Mouse (Mus musculus): ENCODE measurements around the gene Tmem45b.

Tmem45b gene

DNA sequence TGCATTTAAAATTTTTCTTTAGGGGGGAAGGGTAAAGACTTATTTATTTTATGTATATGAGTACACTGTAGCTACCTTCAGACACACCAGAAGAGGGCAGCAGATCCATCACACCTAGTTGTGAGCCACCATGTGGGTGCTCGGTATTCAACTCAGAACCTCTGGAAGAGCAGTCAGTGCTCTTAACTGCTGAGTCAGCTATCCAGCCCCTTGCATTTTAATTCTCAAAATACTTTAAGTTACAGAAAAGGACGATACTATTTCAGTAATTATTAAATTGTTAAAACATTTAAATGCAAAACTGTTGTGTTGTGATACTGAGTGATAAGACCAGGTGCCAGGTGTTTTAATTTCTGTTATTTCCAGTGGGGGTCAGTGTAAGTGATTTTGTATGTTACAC, 60.0 kb downstream of the Tmem45b start:
- no peak for DNase-seq (ENCODE audit: low spot score)

DNA sequence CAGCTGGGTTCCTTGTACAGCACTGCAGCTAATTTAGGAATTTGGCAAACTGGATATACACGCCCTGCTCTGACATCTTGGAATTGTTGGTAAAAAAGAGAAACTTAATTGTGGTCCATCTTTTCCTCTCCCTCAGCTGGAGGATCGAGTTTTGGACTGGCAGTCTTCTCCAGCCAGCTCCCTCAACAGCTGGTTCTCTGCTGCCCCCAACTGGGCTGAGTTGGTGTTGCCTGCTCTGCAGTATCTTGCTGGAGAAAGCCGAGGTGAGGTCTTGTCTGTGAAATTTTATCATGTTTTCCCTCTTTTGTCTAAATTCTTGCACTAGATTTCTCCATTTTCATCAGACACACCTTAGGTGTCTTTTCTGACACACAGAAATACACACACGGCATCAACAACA, 63.8 kb downstream of the Tmem45b start:
- DNase-seq (ENCODE audit: low spot score) = peak; percentile 78

DNA sequence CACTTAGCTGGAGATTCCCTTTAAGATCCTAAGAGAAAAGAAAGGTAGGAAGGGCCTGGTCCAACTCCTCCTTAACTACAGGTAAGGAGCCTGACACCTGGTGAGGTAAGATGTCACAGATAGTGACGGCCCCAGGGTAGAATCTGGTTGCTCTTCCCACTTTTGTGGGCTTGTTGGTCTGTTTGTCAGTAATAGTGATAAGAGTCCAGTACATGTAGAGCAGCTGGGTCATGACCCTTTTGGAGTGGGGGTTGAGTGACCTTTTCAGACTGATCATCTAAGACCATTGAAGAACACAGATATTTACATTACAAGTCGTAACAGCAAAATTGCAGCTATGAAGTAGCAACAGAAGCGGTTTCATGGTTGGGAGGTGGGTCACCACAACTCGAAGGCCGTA, 77.1 kb downstream of the Tmem45b start:
- no peak for DNase-seq (ENCODE audit: low spot score)

DNA sequence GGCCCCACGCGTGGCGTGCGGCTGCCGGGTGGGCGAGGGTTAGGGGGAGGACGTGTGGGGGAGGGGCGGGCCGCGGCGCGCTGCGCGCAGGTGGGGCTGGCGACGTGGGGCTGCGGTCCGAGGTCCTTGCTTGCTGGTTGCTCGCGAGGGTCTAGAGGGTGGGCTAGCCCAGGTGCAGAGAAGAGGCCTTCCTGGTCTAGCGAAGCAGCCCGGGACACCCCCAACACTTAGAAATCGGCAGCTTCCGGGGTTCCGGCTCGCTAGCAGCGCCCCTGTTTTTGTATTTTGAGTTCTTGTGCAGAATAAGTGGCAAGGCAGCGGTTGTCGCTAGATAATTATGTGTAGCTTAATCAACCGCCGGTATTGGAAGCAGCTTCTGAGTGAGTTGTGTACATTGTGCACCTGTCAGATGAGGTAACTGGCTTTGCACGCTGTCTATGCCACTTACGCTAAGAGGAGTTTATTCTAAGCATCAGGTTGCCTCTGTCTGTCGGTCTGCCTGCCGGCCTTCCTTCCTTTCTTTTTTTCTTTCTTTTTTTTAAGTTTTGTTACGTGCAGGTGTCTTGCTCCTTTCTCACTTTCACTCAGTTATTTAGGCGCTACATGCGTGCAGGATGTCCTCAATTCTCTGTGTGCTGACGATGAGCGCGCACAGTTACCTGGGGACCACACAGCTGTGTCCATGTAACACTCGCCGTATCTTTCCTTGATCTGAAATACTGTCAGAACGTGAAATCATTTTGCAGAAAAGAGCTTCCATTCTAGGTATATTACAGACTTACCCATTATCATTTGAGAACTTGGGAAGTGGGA, 77.7 kb downstream of the Tmem45b start:
- peak; percentile 22 for DNase-seq (ENCODE audit: low spot score)

DNA sequence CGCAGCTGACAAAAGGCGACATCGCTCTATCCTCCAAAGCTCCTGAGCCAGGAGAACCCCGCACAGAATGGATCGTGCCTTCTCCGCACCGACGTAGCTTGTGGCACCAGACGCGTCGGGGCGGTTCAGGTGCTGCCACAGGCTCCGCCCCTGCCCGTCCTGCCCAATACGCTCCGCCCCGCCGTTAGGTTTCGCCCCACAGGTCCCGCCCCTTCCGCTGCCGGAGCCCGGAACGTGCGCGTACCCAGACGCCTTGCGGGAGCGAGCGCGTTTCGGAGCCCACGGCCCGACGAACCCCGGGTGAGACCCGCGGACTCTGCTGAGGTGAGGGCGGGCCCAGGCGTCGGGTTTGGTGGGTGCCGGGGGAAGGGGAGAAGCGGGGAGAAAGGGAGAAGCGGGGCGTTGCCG, 78.3 kb downstream of the Tmem45b start, which contains the start of gene Nfrkb:
Nfrkb (plus strand) TSS at position 246 of the 408 bp plus-strand sequence.
- DNase-seq (ENCODE audit: low spot score) = peak; percentile 98

DNA sequence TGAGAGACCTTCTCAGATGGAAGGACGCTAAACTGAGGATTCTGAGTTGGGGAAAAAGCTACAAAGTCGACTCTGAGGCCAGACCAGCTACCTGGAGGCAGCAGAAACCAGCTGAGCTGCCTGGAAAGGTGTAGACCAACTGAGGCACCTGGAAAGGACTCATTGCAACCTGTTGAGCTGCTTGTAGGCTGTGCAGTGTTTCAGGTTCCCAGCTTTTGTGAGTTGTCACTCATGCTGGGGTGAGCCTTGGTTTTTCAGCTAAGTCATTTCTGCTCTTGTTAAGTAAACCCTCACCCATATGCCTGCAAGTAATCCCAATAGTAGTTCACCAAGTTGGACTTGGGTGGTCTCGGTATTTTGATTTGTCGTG, 78.8 kb downstream of the Tmem45b start:
- DNase-seq (ENCODE audit: low spot score) = no peak

DNA sequence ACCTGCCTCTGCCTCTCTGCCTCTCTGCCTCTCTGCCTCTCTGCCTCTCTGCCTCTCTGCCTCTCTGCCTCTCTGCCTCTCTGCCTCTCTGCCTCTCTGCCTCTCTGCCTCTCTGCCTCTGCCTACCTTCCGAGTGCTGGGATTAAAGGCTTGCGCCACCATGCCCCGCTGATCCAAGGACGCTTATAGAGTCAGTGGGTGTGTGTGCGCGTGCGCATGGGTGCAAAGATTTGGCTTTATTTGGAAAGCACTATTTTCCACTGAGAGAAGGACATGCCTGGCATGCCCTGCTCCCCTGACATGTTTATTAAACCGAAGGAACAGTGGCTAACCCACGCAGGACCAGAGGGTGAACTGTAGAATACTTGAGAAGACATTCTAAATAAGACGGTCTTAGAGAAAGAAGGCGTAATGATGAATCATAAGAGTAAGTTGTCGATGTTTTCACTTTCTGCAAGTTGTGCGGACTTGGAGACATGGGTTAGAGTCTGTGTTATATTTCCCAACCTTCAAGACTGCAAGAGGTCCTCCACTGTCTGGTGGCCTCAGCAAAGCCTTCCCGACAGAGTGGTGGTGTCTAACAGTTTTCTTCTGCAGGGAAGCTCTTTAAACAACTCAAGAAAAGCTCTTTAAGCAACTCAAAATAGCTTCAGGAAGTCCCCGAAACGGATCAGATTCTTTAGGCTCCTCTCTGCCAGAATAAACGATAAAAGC, 79.3 kb downstream of the Tmem45b start:
- no peak for DNase-seq (ENCODE audit: low spot score)

DNA sequence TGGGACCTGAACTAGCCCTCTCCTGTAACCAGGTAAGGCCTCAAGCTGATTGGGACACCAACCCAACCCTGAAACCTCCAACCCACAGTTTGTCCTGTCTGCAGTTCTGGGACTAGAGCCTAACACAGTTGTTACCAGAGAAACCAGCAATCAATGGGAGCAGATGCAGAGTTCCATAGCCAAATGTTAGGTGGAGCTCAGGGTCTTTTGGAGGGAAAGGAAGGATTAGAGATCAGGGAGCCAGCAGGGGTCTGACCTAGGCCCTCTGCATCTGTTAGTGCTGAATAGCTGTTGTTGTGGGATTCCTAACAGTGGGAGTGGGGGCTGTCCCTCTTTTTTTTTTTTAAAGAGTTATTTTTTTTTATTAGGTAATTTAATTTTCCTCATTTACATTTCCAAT, 87.6 kb downstream of the Tmem45b start:
- no peak for DNase-seq (ENCODE audit: low spot score)
